Mouse (Mus musculus) bone marrow, adult 2 months (tissue): ENCODE measurements around the gene Tnni3k.

Experiments used
- CTCF ChIP-seq: fragments of 200-500 bp; IDR thresholded peaks from 2 replicates; pipeline ENCODE4 v1.5.1; 2011; ENCODE audit warnings: low read length, control low read depth; ENCODE audit not compliant: control insufficient read depth, insufficient read depth
- POLR2A ChIP-seq: fragments of 200-500 bp; IDR thresholded peaks from 2 replicates; pipeline ENCODE4 v1.6.1; 2011; ENCODE audit warnings: low read depth, mild to moderate bottlenecking, control low read depth, low read length, borderline replicate concordance; ENCODE audit not compliant: control insufficient read depth

GRCm38 (mm10) chr3:154885452-154885851, 169.8 kb downstream of the Tnni3k start:
- TF ChIP-seq CTCF (no peak), POLR2A (no peak)
